Mouse (Mus musculus) liver, embryonic 14.5 days (tissue): ENCODE data around the gene Spg11. TPM values are rescaled to one million over a fixed set of nuclear protein-coding genes. Genes with fewer than 3 reads are reported as not detected.

Source experiments
- ATAC-seq: fragments of 200-750 bp; cut with Nextera tagmentation; 2 replicates; pipeline ENCODE4 v1.8.0; 2017; ENCODE audit warnings: moderate number of reproducible peaks, mild to moderate bottlenecking, moderate library complexity; ENCODE audit not compliant: insufficient read depth
- DNase-seq, 3 experiments: peaks; one replicate each; pipeline ENCODE4 v3.0.0-alpha.2; 2012 to 2013; ENCODE audit warnings: low read depth in 3 of 3, low spot score in 3 of 3
- H3K27ac ChIP-seq: fragments of 300-500 bp; sonication (generic); 2 replicates; pipeline ENCODE4 v1.5.1; 2014; ENCODE audit warnings: moderate library complexity, mild to moderate bottlenecking, control low read depth, inconsistent platforms
- H3K27me3 ChIP-seq: fragments of 300-500 bp; sonication (generic); 2 replicates; pipeline ENCODE4 v1.6.1; 2014; ENCODE audit warnings: mild to moderate bottlenecking, low read length, moderate library complexity; ENCODE audit not compliant: control insufficient read depth, insufficient read depth
- H3K36me3 ChIP-seq: fragments of 300-500 bp; sonication (generic); replicated peaks from 2 replicates; pipeline ENCODE4 v1.6.1; 2014; ENCODE audit warnings: low read depth; ENCODE audit not compliant: control insufficient read depth, insufficient read depth
- H3K4me1 ChIP-seq, 2 experiments: fragments of 200-500 bp in 1 of 2; fragments of 300-500 bp in 1 of 2; sonication (generic) in 1 of 2; replicated peaks; 2 replicates each; pipeline ENCODE4 v1.6.1; 2012 to 2014; ENCODE audit warnings: antibody characterized with exemption in 1 of 2, inconsistent platforms in 1 of 2, low read length in 1 of 2; ENCODE audit not compliant: control insufficient read depth in 2 of 2, insufficient read depth in 2 of 2
- H3K4me2 ChIP-seq: fragments of 300-500 bp; sonication (generic); 2 replicates; pipeline ENCODE4 v1.6.1; 2014; ENCODE audit warnings: low read depth, mild to moderate bottlenecking, control low read depth, moderate library complexity
- H3K4me3 ChIP-seq, 2 experiments: fragments of 200-500 bp in 1 of 2; fragments of 300-500 bp in 1 of 2; sonication (generic) in 1 of 2; 2 replicates each; pipeline ENCODE4 v1.5.1; 2012 to 2014; ENCODE audit warnings: low read depth in 2 of 2, low read length in 2 of 2, mild to moderate bottlenecking in 2 of 2, control low read depth in 1 of 2, inconsistent platforms in 1 of 2, moderate library complexity in 1 of 2; ENCODE audit not compliant: insufficient read depth in 1 of 2
- H3K9ac ChIP-seq: fragments of 300-500 bp; sonication (generic); replicated peaks from 2 replicates; pipeline ENCODE4 v1.6.1; 2014; ENCODE audit warnings: mild to moderate bottlenecking, control low read depth, moderate library complexity
- H3K9me3 ChIP-seq: fragments of 300-500 bp; sonication (generic); 2 replicates; pipeline ENCODE4 v1.6.1; 2016; ENCODE audit warnings: low read length, mixed read lengths; ENCODE audit not compliant: control insufficient read depth
- CTCF ChIP-seq: IDR thresholded peaks from 2 replicates; pipeline ENCODE4 v1.5.1; 2016; ENCODE audit warnings: antibody characterized with exemption, low read depth, control low read depth
- EP300 ChIP-seq: IDR thresholded peaks from 2 replicates; pipeline ENCODE4 v1.6.1; 2016; ENCODE audit warnings: antibody characterized with exemption, low read depth
- WGBS: fragments of 180-500 bp; shearing (Covaris S2); extraction: QIAGEN DNeasy Blood & Tissue Kit; methylation state at CpG from one replicate; pipeline ENCODE4 v1.1.7; 2014; ENCODE audit not compliant: insufficient replicate concordance; 5-methylcytosine and 5-hydroxymethylcytosine counted together
- polyA plus RNA-seq, 2 experiments: library from polyadenylated mRNA; depleted of rRNA in 1 of 2; stranded (reverse) in 1 of 2; unstranded in 1 of 2; fragments of >200 nt; fragmentation: Nextera tagmentation in 1 of 2; extraction: Ambion mirVana in 1 of 2; gene quantifications; 2 replicates each; pipeline versions ENCODE4 v1.2.1 to v1.2.3; 2012 to 2014

Gene Spg11
- polyA plus RNA-seq, 2 experiments, result 2.5 to 3.4 TPM

- H3K4me1 ChIP-seq, result no peaks in the 10 kb centered on the region
- no peaks in the 10 kb centered on the region for H3K9me3 ChIP-seq
- WGBS, result 80% methylated on average over 4 of the region's 4 CpGs
- ATAC-seq, result no peak
- no peak overlapping the region for H3K9ac ChIP-seq
- H3K4me2 ChIP-seq, result no peak overlapping the region
- no peaks in the 10 kb centered on the region for H3K27me3 ChIP-seq
- no peak overlapping the region for H3K4me3 ChIP-seq
- H3K27ac ChIP-seq, result no peak overlapping the region
- no peak for DNase-seq
- no peaks in the 10 kb centered on the region; the same call in none of the 2 replicates for H3K36me3 ChIP-seq
- no peak for TF ChIP-seq EP300
- TF ChIP-seq CTCF, result no peak
These were observed 24.3 kb downstream of the Spg11 start for GRCm38 (mm10) chr2:122093844-122094243.

GRCm38 (mm10) chr2:122086446-122086845 is 31.7 kb downstream of the Spg11 start:
- WGBS, result 74% methylated on average over 4 of the region's 4 CpGs
- Histone ChIP-seq H3K27ac (no peak overlapping the region), H3K36me3 (peaks cover 4% of the 10 kb centered on the region; the same call in 1 of the 2 replicates), H3K4me1 (peaks cover 0 to 4% of the 10 kb centered on the region in 2 experiments; a peak in 2 of 4 replicates), H3K9me3 (no peaks in the 10 kb centered on the region), H3K4me2 (no peak overlapping the region), H3K9ac (no peak overlapping the region), H3K4me3 (no peak overlapping the region), H3K27me3 (no peaks in the 10 kb centered on the region)
- DNase-seq, result no peak
- TF ChIP-seq CTCF (no peak), EP300 (no peak)
- no peak for ATAC-seq

- TF ChIP-seq CTCF (no peak), EP300 (no peak)
- ATAC-seq (0 out of 2 replicates have a peak, but pooled peaks have one; percentile 50), DNase-seq (peak; percentile 11 to 19 (median 13))
- H3K9me3 ChIP-seq, result no peaks in the 10 kb centered on the region
- H3K4me2 ChIP-seq, result no peak overlapping the region
- peaks cover 4% of the 10 kb centered on the region; the same call in 1 of the 2 replicates for H3K36me3 ChIP-seq
- 75% methylated on average over 7 of the region's 7 CpGs for WGBS
- no peak overlapping the region for H3K9ac ChIP-seq
- H3K4me3 ChIP-seq, result no peak overlapping the region
- peaks cover 0 to 4% of the 10 kb centered on the region in 2 experiments; a peak in 2 of 4 replicates for H3K4me1 ChIP-seq
- H3K27ac ChIP-seq, result no peak overlapping the region; the same call in 1 of the 2 replicates
- no peaks in the 10 kb centered on the region for H3K27me3 ChIP-seq
These were observed 36.3 kb downstream of the Spg11 start for GRCm38 (mm10) chr2:122081728-122082456.

- no peak for ATAC-seq
- WGBS, result 20% methylated on average over 5 of the region's 5 CpGs
- peaks cover 4% of the 10 kb centered on the region for H3K36me3 ChIP-seq
These were observed 48.3 kb downstream of the Spg11 start for GRCm38 (mm10) chr2:122069922-122070321.

GRCm38 (mm10) chr2:122069144-122069912 is 48.9 kb downstream of the Spg11 start:
- no peak overlapping the region for H3K4me3 ChIP-seq
- no peak overlapping the region for H3K4me2 ChIP-seq
- H3K4me1 ChIP-seq, result no peaks in the 10 kb centered on the region
- H3K27ac ChIP-seq, result no peak overlapping the region
- peaks cover 4% of the 10 kb centered on the region for H3K36me3 ChIP-seq
- 71% methylated on average over 6 of the region's 6 CpGs for WGBS
- no peaks in the 10 kb centered on the region for H3K27me3 ChIP-seq
- H3K9me3 ChIP-seq, result no peaks in the 10 kb centered on the region
- no peak for TF ChIP-seq EP300
- no peak for TF ChIP-seq CTCF
- no peak overlapping the region for H3K9ac ChIP-seq
- DNase-seq (peak in 1 of 3 experiments; percentile 3), ATAC-seq (no peak)

More at GRCm38 (mm10) chr2:122069922-122070321, 48.3 kb downstream of the Spg11 start:
- peak; percentile 35 to 41 (median 40) for DNase-seq
- no peaks in the 10 kb centered on the region for H3K27me3 ChIP-seq
- no peak overlapping the region for H3K27ac ChIP-seq
- no peak for TF ChIP-seq EP300
- TF ChIP-seq CTCF, result peak; percentile 85
- no peaks in the 10 kb centered on the region for H3K9me3 ChIP-seq
- no peak overlapping the region for H3K4me2 ChIP-seq
- H3K4me1 ChIP-seq, result no peaks in the 10 kb centered on the region
- no peak overlapping the region for H3K9ac ChIP-seq
- no peak overlapping the region for H3K4me3 ChIP-seq
